Mouse (Mus musculus) megakaryocyte, embryonic 14.5 days (primary cell): Measurements from ENCODE around the gene Plekhm1.

Source experiments
- FLI1 ChIP-seq: IDR thresholded peaks from 2 replicates; pipeline ENCODE4 v1.6.1; 2012; ENCODE audit warnings: low read length, inconsistent platforms, mixed read lengths
- GATA1 ChIP-seq: IDR thresholded peaks from 3 replicates; pipeline ENCODE4 v1.6.1; 2012; ENCODE audit warnings: mixed read lengths, low read length, inconsistent platforms, borderline replicate concordance

- TF ChIP-seq GATA1 (no peak), FLI1 (no peak)
Observed at GRCm38 (mm10) chr11:103419226-103419625, 6.7 kb upstream of the Plekhm1 start.
